Mouse (Mus musculus): Measurements from ENCODE around the gene Hal. TPM values are rescaled to one million over a fixed set of nuclear protein-coding genes. Genes with fewer than 3 reads are reported as not detected.

Gene Hal
- polyA plus RNA-seq, 1 experiment from 2014 or later = not detected

- no peaks in the 10 kb centered on the region for H3K27me3 ChIP-seq (ENCODE audit: control insufficient read depth, insufficient read depth, low read length)
- no peaks in the 10 kb centered on the region for H3K36me3 ChIP-seq (ENCODE audit: control insufficient read depth, insufficient read depth, low read length)
- no peaks in the 10 kb centered on the region for H3K4me1 ChIP-seq (ENCODE audit: control insufficient read depth, insufficient read depth, low read length)
- no peak overlapping the region for H3K4me2 ChIP-seq (ENCODE audit: low read length)
- no peaks in the 10 kb centered on the region for H3K9me3 ChIP-seq (ENCODE audit: control insufficient read depth, low read length)
- no peak for DNase-seq
- WGBS = 88% methylated on average over 14 of the region's 14 CpGs
- no peak overlapping the region for H3K4me3 ChIP-seq (replicated peaks; ENCODE audit: low read depth, low read length)
- no peak overlapping the region for H3K9ac ChIP-seq (replicated peaks; ENCODE audit: low read length)
- no peak overlapping the region for H3K27ac ChIP-seq (replicated peaks; ENCODE audit: low read depth, low read length)
- no peak for ATAC-seq (ENCODE audit: low FRiP score, low TSS enrichment)
Measured at GRCm38 (mm10) chr10:93564518-93565090, 76.0 kb downstream of the Hal start.

GRCm38 (mm10) chr10:93567066-93567465 lies 78.5 kb downstream of the Hal start:
- H3K27ac ChIP-seq (replicated peaks; ENCODE audit: low read depth, low read length) = no peak overlapping the region
- no peak for ATAC-seq (ENCODE audit: low FRiP score, low TSS enrichment)
- no peaks in the 10 kb centered on the region for H3K9me3 ChIP-seq (ENCODE audit: control insufficient read depth, low read length)
- no peak overlapping the region for H3K4me3 ChIP-seq (replicated peaks; ENCODE audit: low read depth, low read length)
- no peak overlapping the region for H3K9ac ChIP-seq (replicated peaks; ENCODE audit: low read length)
- H3K27me3 ChIP-seq (ENCODE audit: control insufficient read depth, insufficient read depth, low read length) = no peaks in the 10 kb centered on the region
- H3K4me1 ChIP-seq (ENCODE audit: control insufficient read depth, insufficient read depth, low read length) = no peaks in the 10 kb centered on the region
- no peak overlapping the region for H3K4me2 ChIP-seq (ENCODE audit: low read length)
- H3K36me3 ChIP-seq (ENCODE audit: control insufficient read depth, insufficient read depth, low read length) = no peaks in the 10 kb centered on the region
- no peak for DNase-seq
- WGBS = 89% methylated on average over 10 of the region's 10 CpGs

GRCm38 (mm10) chr10:93567841-93568566 lies 79.4 kb downstream of the Hal start:
- WGBS = 90% methylated on average over 11 of the region's 11 CpGs
- Histone ChIP-seq H3K4me2 (ENCODE audit: low read length) (no peak overlapping the region), H3K27me3 (ENCODE audit: control insufficient read depth, insufficient read depth, low read length) (no peaks in the 10 kb centered on the region), H3K4me3 (replicated peaks; ENCODE audit: low read depth, low read length) (no peak overlapping the region), H3K9me3 (ENCODE audit: control insufficient read depth, low read length) (no peaks in the 10 kb centered on the region), H3K27ac (replicated peaks; ENCODE audit: low read depth, low read length) (no peak overlapping the region), H3K36me3 (ENCODE audit: control insufficient read depth, insufficient read depth, low read length) (no peaks in the 10 kb centered on the region), H3K4me1 (ENCODE audit: control insufficient read depth, insufficient read depth, low read length) (no peaks in the 10 kb centered on the region), H3K9ac (replicated peaks; ENCODE audit: low read length) (no peak overlapping the region)
- ATAC-seq (ENCODE audit: low FRiP score, low TSS enrichment) (no peak), DNase-seq (no peak)

- H3K9me3 ChIP-seq (ENCODE audit: control insufficient read depth, low read length) = no peaks in the 10 kb centered on the region
- H3K4me1 ChIP-seq (ENCODE audit: control insufficient read depth, insufficient read depth, low read length) = no peaks in the 10 kb centered on the region
- no peaks in the 10 kb centered on the region for H3K36me3 ChIP-seq (ENCODE audit: control insufficient read depth, insufficient read depth, low read length)
- no peak overlapping the region for H3K9ac ChIP-seq (replicated peaks; ENCODE audit: low read length)
- H3K4me2 ChIP-seq (ENCODE audit: low read length) = no peak overlapping the region
- no peak overlapping the region for H3K27ac ChIP-seq (replicated peaks; ENCODE audit: low read depth, low read length)
- no peaks in the 10 kb centered on the region for H3K27me3 ChIP-seq (ENCODE audit: control insufficient read depth, insufficient read depth, low read length)
- 87% methylated on average over 6 of the region's 6 CpGs for WGBS
- ATAC-seq (ENCODE audit: low FRiP score, low TSS enrichment) = no peak
- no peak overlapping the region for H3K4me3 ChIP-seq (replicated peaks; ENCODE audit: low read depth, low read length)
- DNase-seq = no peak
Measured at GRCm38 (mm10) chr10:93568671-93569070, 80.1 kb downstream of the Hal start.

Other genes starting within 250 kb of the Hal start
- gene Elk3, start 177.6 kb upstream of the Hal start, polyA plus RNA-seq (2014; fragmentation: Nextera tagmentation; extraction: Ambion mirVana) = 4.4 and 8.8 TPM in 2 replicates
- gene Lta4h, start 35.4 kb upstream of the Hal start, polyA plus RNA-seq (2014; fragmentation: Nextera tagmentation; extraction: Ambion mirVana) = 73.0 and 99.3 TPM in 2 replicates
- not detected in 2 replicates for gene Amdhd1, start 51.3 kb downstream of the Hal start, polyA plus RNA-seq (2014; fragmentation: Nextera tagmentation; extraction: Ambion mirVana)
- 0.34 and 0.53 TPM in 2 replicates for gene Ccdc38, start 51.9 kb downstream of the Hal start, polyA plus RNA-seq (2014; fragmentation: Nextera tagmentation; extraction: Ambion mirVana)
- 75.9 and 87.0 TPM in 2 replicates for gene Snrpf, start 100.9 kb downstream of the Hal start, polyA plus RNA-seq (2014; fragmentation: Nextera tagmentation; extraction: Ambion mirVana)
- gene Ntn4, start 151.9 kb downstream of the Hal start, polyA plus RNA-seq (2014; fragmentation: Nextera tagmentation; extraction: Ambion mirVana) = 0.86 and 2.0 TPM in 2 replicates

All from midbrain, embryonic 14.5 days (tissue).